Mouse (Mus musculus): ENCODE data around the gene Phf11b.
"Not testable (repeated sequence)": the region's sequence is repeated elsewhere in the genome, so short reads cannot be mapped to it uniquely, and the experiment has no call there.

Phf11b gene

GRCm38 (mm10) chr14:59341189-59341588 is at the start of gene Phf11b:
Phf11b (minus strand) TSS chr14:59341351.
- in situ Hi-C loops (cut with MseI, MboI): not testable (repeated sequence)

DNA sequence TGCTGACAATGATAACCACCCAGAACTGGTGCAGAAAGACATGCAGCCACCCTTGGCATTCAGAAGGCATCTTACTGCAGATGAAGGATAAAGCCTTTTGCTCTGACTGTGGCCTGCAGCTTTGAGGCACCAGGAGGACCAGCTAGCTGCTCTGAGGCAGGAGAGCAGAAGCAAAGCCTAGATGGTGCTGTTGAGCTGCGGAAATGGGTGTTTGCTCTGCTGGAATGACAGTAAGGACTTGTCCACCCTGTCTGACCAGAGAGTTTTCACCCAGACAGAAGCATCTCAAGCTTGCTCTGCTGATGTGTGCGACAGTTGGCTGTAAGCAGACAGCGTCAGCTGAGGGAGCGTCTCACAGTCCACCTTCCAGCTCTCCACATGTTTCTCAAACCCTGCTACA is 49.0 kb upstream of the Phf11b start:
- in situ Hi-C loops (cut with MseI, MboI): not testable (repeated sequence)

DNA sequence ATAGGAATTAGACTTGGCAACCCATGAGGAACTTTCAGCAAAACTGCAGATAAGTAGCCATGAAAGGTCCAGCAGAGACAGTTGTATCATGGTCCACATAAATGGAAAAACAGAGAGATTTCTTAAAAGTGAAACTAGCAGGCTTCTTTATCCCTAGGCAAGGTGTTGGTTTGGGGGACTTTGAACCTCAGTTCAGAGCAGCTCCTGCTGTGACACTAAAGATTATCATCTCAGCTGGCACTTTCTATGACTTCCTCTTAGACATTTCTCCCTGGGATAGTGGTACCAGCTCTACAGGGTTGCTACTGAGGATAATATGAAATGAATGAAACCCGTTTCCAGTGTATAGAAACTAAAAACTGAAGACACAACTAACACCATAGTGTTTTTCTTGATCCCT is 48.4 kb upstream of the Phf11b start:
- in situ Hi-C loops (cut with MseI, MboI): no loop called here

- in situ Hi-C loops (cut with MseI, MboI): no loop called here
Measured at GRCm38 (mm10) chr14:59370348-59371068, 29.4 kb upstream of the Phf11b start.

- in situ Hi-C loops (cut with MseI, MboI): no loop called here
Measured at GRCm38 (mm10) chr14:59366386-59367105, 25.4 kb upstream of the Phf11b start.

DNA sequence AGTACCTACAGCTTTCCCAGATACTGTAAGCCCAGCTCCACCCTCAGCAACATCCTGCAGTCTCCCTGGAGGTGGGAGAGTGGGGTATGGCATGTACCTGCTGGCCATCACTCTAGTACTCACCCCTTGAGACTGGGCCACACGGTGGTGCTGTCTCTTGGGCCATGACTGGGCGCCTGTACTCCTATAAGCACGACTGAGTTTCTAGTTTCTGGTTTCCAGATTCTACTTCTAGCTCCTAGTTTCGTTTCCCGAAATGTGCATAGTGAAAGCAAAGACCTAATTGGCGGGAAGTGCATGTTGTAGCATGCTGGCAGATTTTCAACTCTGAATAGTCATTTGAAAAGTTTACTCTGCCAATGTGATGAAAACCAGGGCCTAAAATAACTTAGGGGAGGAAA is 24.1 kb upstream of the Phf11b start, which contains the start of gene Phf11d:
TSS of gene Phf11d (minus strand) at position 227 of the 401 bp plus-strand sequence.
- in situ Hi-C loops (cut with MseI, MboI): no loop called here

- in situ Hi-C loops (cut with MseI, MboI): loop anchor here in 1 of 2 experiments (5.0 kb wide), 1 partner anchor 82 kb away; no protein-coding TSS in a partner anchor
Measured at GRCm38 (mm10) chr14:59339541-59339940, 1.6 kb downstream of the Phf11b start.

GRCm38 (mm10) chr14:59336056-59336455 is 5.1 kb downstream of the Phf11b start:
- in situ Hi-C loops (cut with MseI, MboI): loop anchor here in 1 of 2 experiments (5.0 kb wide), 1 partner anchor 79 kb away; no protein-coding TSS in a partner anchor

- in situ Hi-C loops (cut with MseI, MboI): not testable (repeated sequence)
Measured at GRCm38 (mm10) chr14:59330499-59330898, 10.7 kb downstream of the Phf11b start.

DNA sequence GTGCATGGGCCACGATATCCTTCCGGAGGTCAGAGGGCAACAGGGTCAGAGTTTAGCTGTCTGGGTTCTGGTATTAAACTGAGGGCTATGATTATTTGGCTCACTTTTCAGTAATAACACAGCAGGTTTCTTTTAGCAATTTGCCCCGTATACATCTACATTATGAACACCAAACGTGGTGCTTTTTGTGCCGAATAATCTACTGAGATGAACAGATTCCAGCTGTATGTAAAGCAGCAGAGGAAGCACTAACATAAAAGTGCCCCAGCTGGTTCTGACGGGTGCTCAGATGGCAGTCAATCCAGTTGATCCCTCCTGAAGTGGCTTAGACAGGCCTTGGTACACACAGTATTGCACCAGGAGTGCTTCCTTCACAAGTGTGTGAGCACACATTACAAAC is 21.2 kb downstream of the Phf11b start:
- in situ Hi-C loops (cut with MseI, MboI): not testable (repeated sequence)

- in situ Hi-C loops (cut with MseI, MboI): not testable (repeated sequence)
Measured at GRCm38 (mm10) chr14:59319036-59319435, 22.1 kb downstream of the Phf11b start.

DNA sequence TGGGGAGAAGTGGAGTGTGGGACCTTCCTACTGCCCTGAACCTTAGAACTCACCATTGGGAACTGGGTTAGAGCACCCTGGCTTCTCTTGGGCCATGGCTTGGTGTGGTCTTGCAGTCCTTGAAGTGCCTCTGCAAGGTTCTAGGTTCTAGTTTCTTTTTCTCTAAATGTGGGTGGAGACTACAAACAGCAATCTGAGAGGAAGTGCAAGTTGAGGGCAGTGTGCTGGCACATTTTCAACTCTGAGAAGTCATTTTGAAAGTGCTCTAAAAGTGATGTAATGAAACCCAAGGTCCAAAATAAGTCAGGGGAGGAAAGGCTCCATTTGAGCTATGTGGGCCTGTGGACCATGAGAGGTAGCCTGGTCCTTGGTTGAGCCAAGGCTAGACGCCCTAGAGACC is 43.8 kb downstream of the Phf11b start, which contains the start of gene Phf11a:
TSS of gene Phf11a (minus strand) at position 132 of the 400 bp plus-strand sequence.
- in situ Hi-C loops (cut with MseI, MboI): not testable (repeated sequence)

DNA sequence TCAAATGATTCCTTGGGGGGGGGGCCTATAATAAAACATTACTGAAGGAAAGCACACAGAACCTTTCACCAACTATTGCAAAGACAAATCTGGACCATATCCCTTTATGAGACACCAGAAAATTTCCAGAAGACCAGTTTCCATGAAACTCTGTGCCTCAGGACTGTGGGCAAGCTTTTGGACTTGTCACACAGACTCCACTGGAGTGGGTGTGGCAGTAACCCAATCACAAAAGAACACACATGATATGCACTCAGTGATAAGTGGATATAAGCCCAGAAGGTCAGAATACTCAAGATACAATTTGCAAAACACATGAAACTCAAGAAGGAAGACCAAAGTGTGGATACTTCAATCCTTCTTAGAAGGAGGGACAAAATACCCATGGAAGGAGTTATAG is 49.4 kb downstream of the Phf11b start:
- in situ Hi-C loops (cut with MseI, MboI): not testable (repeated sequence)

DNA sequence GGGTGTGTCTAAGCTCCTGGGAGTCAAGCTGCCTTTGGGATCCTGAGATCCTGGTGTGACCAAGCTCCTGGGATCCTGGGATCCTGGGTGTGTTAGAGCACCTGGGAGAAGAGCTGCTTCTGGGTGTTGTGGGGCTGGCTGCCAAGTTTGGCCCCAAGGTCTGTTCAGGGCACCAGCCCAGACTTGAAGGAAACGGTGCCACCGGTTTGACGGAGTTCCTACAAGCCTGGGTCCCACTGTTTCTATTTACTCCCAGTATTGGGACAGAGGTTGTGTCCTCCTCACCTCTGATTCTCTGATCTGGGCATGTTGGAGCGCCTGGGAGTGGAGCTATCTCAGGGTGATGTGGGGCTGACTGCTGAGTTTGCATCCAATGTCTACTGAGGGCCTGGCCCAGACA is 66.2 kb downstream of the Phf11b start:
- in situ Hi-C loops (cut with MseI, MboI): not testable (repeated sequence)

Data from mouse trophoblast stem cell (cell line).